Mouse (Mus musculus) embryonic facial prominence, embryonic 11.5 days (tissue): ENCODE data around the gene Grin3a. TPM values are rescaled to one million over a fixed set of nuclear protein-coding genes. Genes with fewer than 3 reads are reported as not detected.

ENCODE experiments used
- ATAC-seq: fragments of 200-750 bp; cut with Nextera tagmentation; replicated peaks from 2 replicates; pipeline ENCODE4 v1.8.0; 2017; ENCODE audit warnings: low read depth; ENCODE audit not compliant: insufficient number of reproducible peaks, low FRiP score, low TSS enrichment
- DNase-seq: peaks from one replicate; pipeline ENCODE4 v3.0.0-alpha.2; 2015; ENCODE audit warnings: low spot score
- H3K27ac ChIP-seq: fragments of 300-500 bp; sonication (generic); replicated peaks from 2 replicates; pipeline ENCODE4 v1.5.1; 2014; ENCODE audit warnings: mild to moderate bottlenecking, low read depth, low read length, control low read depth
- H3K27me3 ChIP-seq: fragments of 300-500 bp; sonication (generic); 2 replicates; pipeline ENCODE4 v1.6.1; 2014; ENCODE audit warnings: mild to moderate bottlenecking, low read length, moderate library complexity, mixed read lengths; ENCODE audit not compliant: control insufficient read depth, insufficient read depth
- H3K36me3 ChIP-seq: fragments of 300-500 bp; sonication (generic); replicated peaks from 2 replicates; pipeline ENCODE4 v1.6.1; 2014; ENCODE audit warnings: low read depth, mild to moderate bottlenecking, low read length, moderate library complexity, mixed read lengths; ENCODE audit not compliant: control insufficient read depth, insufficient read depth
- H3K4me1 ChIP-seq: fragments of 300-500 bp; sonication (generic); 2 replicates; pipeline ENCODE4 v1.6.1; 2014; ENCODE audit warnings: low read length, mixed read lengths; ENCODE audit not compliant: control insufficient read depth, insufficient read depth
- H3K4me2 ChIP-seq: fragments of 300-500 bp; sonication (generic); 2 replicates; pipeline ENCODE4 v1.6.1; 2014; ENCODE audit warnings: low read depth, mild to moderate bottlenecking, control low read depth, low read length, moderate library complexity
- H3K4me3 ChIP-seq: fragments of 300-500 bp; sonication (generic); 2 replicates; pipeline ENCODE4 v1.5.1; 2014; ENCODE audit warnings: low read depth, low read length, control low read depth
- H3K9ac ChIP-seq: fragments of 300-500 bp; sonication (generic); replicated peaks from 2 replicates; pipeline ENCODE4 v1.6.1; 2014; ENCODE audit warnings: mild to moderate bottlenecking, control low read depth, low read length
- H3K9me3 ChIP-seq: fragments of 300-500 bp; sonication (generic); replicated peaks from 2 replicates; pipeline ENCODE4 v1.6.1; 2016; ENCODE audit warnings: mild to moderate bottlenecking, low read length, inconsistent platforms, mixed read lengths; ENCODE audit not compliant: control insufficient read depth
- WGBS: fragments of 180-500 bp; shearing (Covaris S2); extraction: QIAGEN DNeasy Blood & Tissue Kit; methylation state at CpG from one replicate; pipeline ENCODE4 v1.1.7; 2014; 5-methylcytosine and 5-hydroxymethylcytosine counted together
- polyA plus RNA-seq: library from polyadenylated mRNA; unstranded; fragments of >200 nt; fragmentation: Nextera tagmentation; extraction: Ambion mirVana; gene quantifications from 2 replicates; pipeline ENCODE4 v1.2.1, GENCODE M21; 2014

Grin3a gene
- polyA plus RNA-seq, 1 experiment from 2014 or later, result 1.1 TPM

DNA sequence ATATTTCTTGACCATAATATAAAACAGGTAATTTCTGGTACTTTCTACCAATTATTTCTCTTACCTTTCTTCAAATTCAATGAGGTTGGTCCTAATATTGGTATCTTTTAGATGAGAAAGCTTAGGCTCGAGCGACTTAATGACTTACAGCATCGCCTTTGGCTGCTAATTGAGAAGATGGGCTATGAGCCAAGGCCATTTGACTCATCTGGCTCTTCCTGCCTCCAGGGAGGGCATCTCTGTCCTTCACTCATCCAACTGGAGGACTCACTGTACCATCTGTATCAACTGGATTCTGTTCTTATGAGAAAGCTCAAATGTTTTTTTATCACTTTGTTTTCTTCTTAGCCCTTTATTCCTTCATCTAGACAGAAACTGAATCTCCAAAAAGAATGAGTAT lies 31.7 kb downstream of the Grin3a start:
- no peak for DNase-seq
- no peak for ATAC-seq
- Histone ChIP-seq H3K27me3 (no peaks in the 10 kb centered on the region), H3K9me3 (no peaks in the 10 kb centered on the region), H3K9ac (no peak overlapping the region), H3K27ac (no peak overlapping the region), H3K4me1 (no peaks in the 10 kb centered on the region), H3K4me3 (no peak overlapping the region), H3K36me3 (no peaks in the 10 kb centered on the region), H3K4me2 (no peak overlapping the region)
- WGBS, result 88% methylated on average over 3 of the region's 3 CpGs

GRCm38 (mm10) chr4:49806791-49807190 lies 38.8 kb downstream of the Grin3a start:
- Histone ChIP-seq H3K9ac (no peak overlapping the region), H3K27me3 (no peaks in the 10 kb centered on the region), H3K4me1 (no peaks in the 10 kb centered on the region), H3K9me3 (no peaks in the 10 kb centered on the region), H3K27ac (no peak overlapping the region), H3K4me3 (no peak overlapping the region), H3K36me3 (no peaks in the 10 kb centered on the region), H3K4me2 (no peak overlapping the region)
- DNase-seq (no peak), ATAC-seq (no peak)

DNA sequence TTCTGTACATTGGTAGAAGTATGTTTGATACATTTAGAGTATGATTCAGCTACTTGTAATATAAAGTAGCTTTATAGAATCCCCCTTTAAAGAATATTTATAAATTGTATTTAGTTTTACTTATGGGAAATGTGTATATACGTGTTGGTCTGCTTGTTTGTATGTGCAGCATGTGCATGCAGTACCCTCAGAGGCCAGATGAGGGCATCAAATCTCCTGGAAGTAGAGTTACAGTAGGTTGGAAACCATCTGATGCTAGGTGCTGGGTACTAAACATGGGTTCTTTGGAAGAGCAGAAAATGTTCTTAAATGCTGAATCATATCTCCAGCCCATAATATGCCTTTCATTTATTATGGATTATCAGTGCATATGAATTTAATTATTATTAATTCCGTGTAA lies 46.2 kb downstream of the Grin3a start:
- ATAC-seq (no peak), DNase-seq (no peak)
- Histone ChIP-seq H3K27me3 (no peaks in the 10 kb centered on the region), H3K9ac (no peak overlapping the region), H3K4me3 (no peak overlapping the region), H3K27ac (no peak overlapping the region), H3K4me2 (no peak overlapping the region), H3K9me3 (no peaks in the 10 kb centered on the region), H3K36me3 (no peaks in the 10 kb centered on the region), H3K4me1 (no peaks in the 10 kb centered on the region)
- 84% methylated on average over 2 of the region's 2 CpGs for WGBS

- WGBS, result 48% methylated on average over 2 of the region's 2 CpGs
- Histone ChIP-seq H3K27me3 (no peaks in the 10 kb centered on the region), H3K27ac (no peak overlapping the region), H3K4me1 (no peaks in the 10 kb centered on the region), H3K4me2 (no peak overlapping the region), H3K9ac (no peak overlapping the region), H3K4me3 (no peak overlapping the region), H3K36me3 (no peaks in the 10 kb centered on the region), H3K9me3 (no peaks in the 10 kb centered on the region)
- ATAC-seq (no peak), DNase-seq (no peak)
These were observed 56.6 kb downstream of the Grin3a start for GRCm38 (mm10) chr4:49788971-49789370.

GRCm38 (mm10) chr4:49742847-49743246 lies 102.7 kb downstream of the Grin3a start:
- no peaks in the 10 kb centered on the region for H3K9me3 ChIP-seq
- 95% methylated on average over 5 of the region's 5 CpGs for WGBS
- H3K4me2 ChIP-seq, result no peak overlapping the region
- no peak for ATAC-seq
- no peaks in the 10 kb centered on the region for H3K4me1 ChIP-seq
- no peak overlapping the region for H3K27ac ChIP-seq
- no peak overlapping the region for H3K4me3 ChIP-seq
- no peaks in the 10 kb centered on the region for H3K36me3 ChIP-seq
- H3K9ac ChIP-seq, result no peak overlapping the region
- no peaks in the 10 kb centered on the region for H3K27me3 ChIP-seq
- no peak for DNase-seq

DNA sequence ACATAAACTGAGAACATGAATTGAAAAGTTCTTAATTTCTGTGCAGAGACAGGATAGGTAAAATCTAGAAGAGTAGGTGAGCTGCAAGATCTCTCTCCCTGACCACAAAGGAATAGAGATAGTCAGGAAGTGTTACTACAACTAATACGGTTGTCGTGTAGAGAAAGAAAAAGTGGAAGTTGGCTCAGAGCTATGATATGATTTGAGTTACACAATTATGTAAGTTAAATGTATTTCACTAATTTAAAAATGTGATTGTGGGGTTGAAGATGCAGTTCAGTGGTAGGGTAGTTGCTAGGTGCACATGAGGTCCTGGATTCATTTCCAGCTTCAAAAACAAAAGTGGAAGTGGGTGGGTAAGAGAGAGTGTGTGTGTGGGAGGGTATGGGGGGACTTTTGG lies 103.6 kb downstream of the Grin3a start:
- Histone ChIP-seq H3K27ac (no peak overlapping the region), H3K4me2 (no peak overlapping the region), H3K4me1 (no peaks in the 10 kb centered on the region), H3K27me3 (no peaks in the 10 kb centered on the region), H3K4me3 (no peak overlapping the region), H3K9me3 (no peaks in the 10 kb centered on the region), H3K36me3 (no peaks in the 10 kb centered on the region), H3K9ac (no peak overlapping the region)
- DNase-seq (no peak), ATAC-seq (no peak)
- 93% methylated on average over 2 of the region's 2 CpGs for WGBS

- Histone ChIP-seq H3K9ac (no peak overlapping the region), H3K27ac (no peak overlapping the region), H3K4me3 (no peak overlapping the region), H3K9me3 (no peaks in the 10 kb centered on the region), H3K4me1 (no peaks in the 10 kb centered on the region), H3K36me3 (no peaks in the 10 kb centered on the region), H3K27me3 (no peaks in the 10 kb centered on the region), H3K4me2 (no peak overlapping the region)
- no peak for ATAC-seq
- no peak for DNase-seq
- WGBS, result 87% methylated on average over 5 of the region's 5 CpGs
These were observed 104.5 kb downstream of the Grin3a start for GRCm38 (mm10) chr4:49740796-49741766.

DNA sequence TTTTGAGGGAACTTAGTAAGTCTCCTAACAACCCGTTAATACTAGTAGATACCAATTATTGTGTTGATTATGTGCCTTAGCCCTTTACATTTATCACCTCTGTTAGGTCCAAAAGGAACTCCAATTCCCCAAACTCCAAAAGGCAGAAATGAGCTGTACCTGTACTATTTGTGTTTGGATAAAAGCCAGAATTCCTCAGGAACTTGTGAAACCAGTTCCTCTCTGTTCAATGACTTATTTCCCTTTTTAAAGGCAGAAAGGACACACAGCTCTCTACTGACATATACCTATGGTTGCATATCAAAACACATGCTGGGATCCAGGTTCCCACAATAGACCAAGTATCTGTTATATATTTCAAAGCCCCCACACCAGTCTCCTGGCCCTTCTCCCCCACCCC lies 106.0 kb downstream of the Grin3a start:
- no peak for DNase-seq
- H3K9me3 ChIP-seq, result no peaks in the 10 kb centered on the region

More for the DNA sequence above, 106.0 kb downstream of the Grin3a start:
- no peak overlapping the region for H3K4me3 ChIP-seq
- no peaks in the 10 kb centered on the region for H3K4me1 ChIP-seq
- no peak overlapping the region for H3K4me2 ChIP-seq
- no peak overlapping the region for H3K9ac ChIP-seq
- 79% methylated on average over 1 of the region's 1 CpGs for WGBS
- H3K27ac ChIP-seq, result no peak overlapping the region
- no peaks in the 10 kb centered on the region for H3K27me3 ChIP-seq
- ATAC-seq, result no peak
- no peaks in the 10 kb centered on the region for H3K36me3 ChIP-seq
